Mouse (Mus musculus) heart, embryonic 15.5 days (tissue): ENCODE measurements around the gene Olfr584. TPM values are rescaled to one million over a fixed set of nuclear protein-coding genes. Genes with fewer than 3 reads are reported as not detected.

Experiments
- ATAC-seq: fragments of 200-750 bp; cut with Nextera tagmentation; replicated peaks from 2 replicates; pipeline ENCODE4 v1.8.0; 2017; ENCODE audit warnings: low read depth, moderate TSS enrichment; ENCODE audit not compliant: insufficient number of reproducible peaks, insufficient read depth, low FRiP score
- H3K27ac ChIP-seq: fragments of 300-500 bp; sonication (generic); 2 replicates; pipeline ENCODE4 v1.5.1; 2015; ENCODE audit warnings: mild to moderate bottlenecking, inconsistent platforms
- H3K27me3 ChIP-seq: fragments of 300-500 bp; sonication (generic); 2 replicates; pipeline ENCODE4 v1.6.1; 2015; ENCODE audit warnings: inconsistent platforms
- H3K36me3 ChIP-seq: fragments of 300-500 bp; sonication (generic); 2 replicates; pipeline ENCODE4 v1.6.1; 2015; ENCODE audit warnings: mild to moderate bottlenecking, inconsistent platforms
- H3K4me1 ChIP-seq: fragments of 300-500 bp; sonication (generic); replicated peaks from 2 replicates; pipeline ENCODE4 v1.6.1; 2015; ENCODE audit warnings: inconsistent platforms
- H3K4me2 ChIP-seq: fragments of 300-500 bp; sonication (generic); 2 replicates; pipeline ENCODE4 v1.6.1; 2015; ENCODE audit warnings: inconsistent platforms, mild to moderate bottlenecking, moderate library complexity
- H3K4me3 ChIP-seq: fragments of 300-500 bp; sonication (generic); 2 replicates; pipeline ENCODE4 v1.5.1; 2015; ENCODE audit warnings: mild to moderate bottlenecking, inconsistent platforms
- H3K9ac ChIP-seq: fragments of 300-500 bp; sonication (generic); 2 replicates; pipeline ENCODE4 v1.6.1; 2015; ENCODE audit warnings: mild to moderate bottlenecking, inconsistent platforms
- H3K9me3 ChIP-seq: fragments of 300-500 bp; sonication (generic); replicated peaks from 2 replicates; pipeline ENCODE4 v1.6.1; 2016; ENCODE audit warnings: inconsistent platforms
- WGBS: fragments of 180-500 bp; shearing (Covaris S2); methylation state at CpG from one replicate; pipeline ENCODE4 v1.1.7; 2015; ENCODE audit warnings: mixed read lengths; 5-methylcytosine and 5-hydroxymethylcytosine counted together
- polyA plus RNA-seq: library from polyadenylated mRNA; unstranded; fragments of >200 nt; fragmentation: Nextera tagmentation; extraction: Ambion mirVana; gene quantifications from 2 replicates; pipeline ENCODE4 v1.2.1, GENCODE M21; 2015

Olfr584 gene
- not detected in 2 replicates for polyA plus RNA-seq

DNA sequence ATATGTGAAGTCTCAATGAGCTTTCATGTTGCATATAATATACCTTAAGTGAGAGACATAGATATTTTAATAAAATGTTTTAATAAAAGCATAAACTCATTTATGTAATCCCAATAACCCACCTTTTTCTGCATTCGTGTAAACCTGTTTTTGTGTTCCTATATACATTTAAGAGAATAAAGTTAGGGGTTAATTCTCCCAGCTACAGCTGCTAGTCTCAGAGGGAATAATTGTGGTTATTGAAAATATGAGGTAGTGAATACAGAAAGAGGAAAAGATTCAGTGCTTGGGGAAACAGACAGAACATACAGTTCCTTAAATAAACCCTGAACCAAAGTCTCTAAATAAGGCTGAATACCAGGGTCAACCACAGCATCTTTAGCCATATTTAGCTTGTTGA, at the start of gene Olfr584:
Olfr584 (plus strand) TSS at position 301 of the 400 bp plus-strand sequence.
- no peak within 1 kb of the TSS for H3K4me3 ChIP-seq
- H3K36me3 ChIP-seq, result no peaks in the 10 kb centered on the region
- no peak within 1 kb of the TSS for H3K4me2 ChIP-seq
- ATAC-seq, result no peak
- WGBS, result 71% methylated on average over 1 of the region's 1 CpGs
- no peak within 1 kb of the TSS for H3K27ac ChIP-seq
- H3K9ac ChIP-seq, result no peak within 1 kb of the TSS
- H3K4me1 ChIP-seq, result no peaks in the 10 kb centered on the region
- H3K27me3 ChIP-seq, result no peaks in the 10 kb centered on the region
- no peaks in the 10 kb centered on the region for H3K9me3 ChIP-seq

DNA sequence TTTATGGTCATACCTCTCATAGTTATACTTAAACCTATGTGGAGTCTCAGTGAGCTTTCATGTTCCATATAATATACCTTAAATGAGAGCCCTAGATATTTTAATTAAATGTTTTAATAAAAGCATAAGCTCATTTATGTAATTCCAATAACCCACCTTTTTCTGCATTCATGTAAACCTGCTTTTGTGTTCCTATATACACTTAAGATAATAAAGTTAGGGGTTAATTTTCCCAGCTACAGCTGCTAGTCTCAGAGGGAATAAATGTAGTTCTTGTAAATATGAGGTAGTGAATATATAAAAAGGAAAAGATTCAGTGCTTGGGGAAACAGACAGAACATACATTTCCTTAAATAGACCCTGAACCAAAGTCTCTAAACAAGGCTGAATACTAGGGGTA, 44.0 kb upstream of the Olfr584 start, which contains the start of gene Olfr582:
Olfr582 (plus strand) TSS at position 301 of the 400 bp plus-strand sequence.
- no peaks in the 10 kb centered on the region for H3K4me1 ChIP-seq
- no peak within 1 kb of the TSS for H3K4me2 ChIP-seq
- H3K36me3 ChIP-seq, result no peaks in the 10 kb centered on the region
- no peak within 1 kb of the TSS for H3K9ac ChIP-seq
- no peak for ATAC-seq
- H3K9me3 ChIP-seq, result no peaks in the 10 kb centered on the region
- H3K27ac ChIP-seq, result no peak within 1 kb of the TSS
- no peak within 1 kb of the TSS for H3K4me3 ChIP-seq
- no peaks in the 10 kb centered on the region for H3K27me3 ChIP-seq

GRCm38 (mm10) chr7:103051000-103051399, 30.7 kb upstream of the Olfr584 start, which contains the start of gene Olfr583:
Olfr583 (plus strand) TSS chr7:103051300.
- Histone ChIP-seq H3K9ac (no peak within 1 kb of the TSS), H3K4me2 (no peak within 1 kb of the TSS), H3K4me3 (no peak within 1 kb of the TSS), H3K27me3 (no peaks in the 10 kb centered on the region), H3K4me1 (no peaks in the 10 kb centered on the region), H3K36me3 (no peaks in the 10 kb centered on the region), H3K27ac (no peak within 1 kb of the TSS), H3K9me3 (no peaks in the 10 kb centered on the region)
- 80% methylated on average over 1 of the region's 1 CpGs for WGBS
- ATAC-seq, result no peak

DNA sequence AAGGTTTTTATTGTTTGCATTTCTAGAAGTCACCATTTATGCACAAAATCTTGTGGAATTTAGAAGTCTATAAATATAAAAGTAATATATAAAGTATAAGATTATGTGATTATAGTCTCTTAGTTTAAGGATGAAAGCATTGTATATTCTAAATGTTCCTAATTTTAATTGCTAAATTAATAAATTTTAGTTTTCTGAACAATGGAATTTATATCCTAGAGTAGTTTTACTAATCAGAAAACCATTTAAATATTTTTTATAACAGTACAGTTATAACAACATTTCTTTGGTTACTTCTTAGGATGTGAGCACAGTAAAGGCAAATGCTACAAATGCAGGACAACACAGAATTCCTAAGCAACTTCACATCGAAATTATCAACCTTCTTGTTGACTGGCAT, 15.7 kb downstream of the Olfr584 start, which contains the start of gene Olfr585:
Olfr585 (plus strand) TSS at position 301 of the 400 bp plus-strand sequence.
- H3K9ac ChIP-seq, result no peak within 1 kb of the TSS
- no peak within 1 kb of the TSS for H3K27ac ChIP-seq
- no peak within 1 kb of the TSS for H3K4me3 ChIP-seq
- H3K36me3 ChIP-seq, result no peaks in the 10 kb centered on the region
- ATAC-seq, result no peak
- 75% methylated on average over 1 of the region's 1 CpGs for WGBS
- no peaks in the 10 kb centered on the region for H3K4me1 ChIP-seq
- H3K4me2 ChIP-seq, result no peak within 1 kb of the TSS
- H3K27me3 ChIP-seq, result no peaks in the 10 kb centered on the region
- no peaks in the 10 kb centered on the region for H3K9me3 ChIP-seq

DNA sequence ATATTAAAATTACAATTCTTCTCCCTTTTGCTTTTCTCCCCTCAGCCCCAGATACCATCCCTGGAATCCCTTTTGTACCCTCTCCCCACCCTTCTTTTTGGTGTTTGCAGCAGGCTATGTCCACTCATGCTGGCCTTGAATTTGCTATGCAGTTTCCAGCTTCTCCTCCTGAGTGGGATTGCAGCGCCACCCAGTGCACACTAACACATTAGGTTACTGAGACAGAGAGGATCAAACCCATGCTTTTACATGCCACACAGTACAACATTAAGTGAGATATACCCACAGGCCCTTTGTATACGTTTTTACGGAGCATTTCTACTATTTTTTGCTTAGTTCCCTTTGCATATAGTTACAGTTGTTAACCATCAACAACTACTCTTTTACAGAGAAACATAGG, 37.7 kb downstream of the Olfr584 start:
- H3K4me2 ChIP-seq, result no peak overlapping the region
- H3K4me3 ChIP-seq, result no peak overlapping the region
- H3K27me3 ChIP-seq, result no peaks in the 10 kb centered on the region
- no peak overlapping the region for H3K9ac ChIP-seq
- no peaks in the 10 kb centered on the region for H3K4me1 ChIP-seq
- no peak overlapping the region for H3K27ac ChIP-seq
- no peaks in the 10 kb centered on the region for H3K36me3 ChIP-seq
- H3K9me3 ChIP-seq, result no peaks in the 10 kb centered on the region
- 46% methylated on average over 3 of the region's 3 CpGs for WGBS
- no peak for ATAC-seq

- 90% methylated on average over 3 of the region's 3 CpGs for WGBS
- Histone ChIP-seq H3K9ac (no peak within 1 kb of the TSS), H3K4me1 (no peaks in the 10 kb centered on the region), H3K36me3 (no peaks in the 10 kb centered on the region), H3K9me3 (no peaks in the 10 kb centered on the region), H3K4me2 (no peak within 1 kb of the TSS), H3K27me3 (no peaks in the 10 kb centered on the region), H3K27ac (no peak within 1 kb of the TSS), H3K4me3 (no peak within 1 kb of the TSS)
- no peak for ATAC-seq
Observed at GRCm38 (mm10) chr7:103125538-103125937, 43.9 kb downstream of the Olfr584 start, which contains the start of gene Olfr586. Olfr586 (minus strand) TSS chr7:103125638.

Other genes with a start within 250 kb of the Olfr584 start
- not detected in 2 replicates for gene Olfr566, start 223.1 kb upstream of the Olfr584 start, polyA plus RNA-seq
- gene Olfr568, start 204.8 kb upstream of the Olfr584 start, polyA plus RNA-seq, result not detected in 2 replicates
- not detected in 2 replicates for gene Olfr569, start 191.0 kb upstream of the Olfr584 start, polyA plus RNA-seq
- not detected in 2 replicates for gene Olfr570, start 187.3 kb upstream of the Olfr584 start, polyA plus RNA-seq
- not detected in 2 replicates for gene Olfr571, start 164.3 kb upstream of the Olfr584 start, polyA plus RNA-seq
- not detected in 2 replicates for gene Olfr572, start 157.5 kb upstream of the Olfr584 start, polyA plus RNA-seq
- gene Olfr573-ps1, start 139.3 kb upstream of the Olfr584 start, polyA plus RNA-seq, result not detected in 2 replicates
- gene Olfr574, start 133.4 kb upstream of the Olfr584 start, polyA plus RNA-seq, result not detected in 2 replicates
- gene Olfr575, start 123.1 kb upstream of the Olfr584 start, polyA plus RNA-seq, result not detected in 2 replicates
- gene Olfr576, start 119.2 kb upstream of the Olfr584 start, polyA plus RNA-seq, result not detected in 2 replicates
- not detected in 2 replicates for gene Olfr577, start 105.9 kb upstream of the Olfr584 start, polyA plus RNA-seq
- gene Olfr578, start 92.6 kb upstream of the Olfr584 start, polyA plus RNA-seq, result not detected in 2 replicates
- gene Olfr582, start 43.9 kb upstream of the Olfr584 start, polyA plus RNA-seq, result not detected in 2 replicates
- gene Olfr583, start 30.6 kb upstream of the Olfr584 start, polyA plus RNA-seq, result not detected in 2 replicates
- not detected in 2 replicates for gene Olfr585, start 15.8 kb downstream of the Olfr584 start, polyA plus RNA-seq
- not detected in 2 replicates for gene Olfr586, start 43.8 kb downstream of the Olfr584 start, polyA plus RNA-seq
- not detected in 2 replicates for gene Olfr588-ps1, start 59.0 kb downstream of the Olfr584 start, polyA plus RNA-seq
- gene Olfr589, start 74.5 kb downstream of the Olfr584 start, polyA plus RNA-seq, result not detected in 2 replicates
- not detected in 2 replicates for gene Olfr591, start 96.5 kb downstream of the Olfr584 start, polyA plus RNA-seq
- gene Olfr592, start 102.9 kb downstream of the Olfr584 start, polyA plus RNA-seq, result not detected in 2 replicates
- gene Olfr593, start 130.0 kb downstream of the Olfr584 start, polyA plus RNA-seq, result not detected in 2 replicates
- not detected in 2 replicates for gene Olfr594, start 135.1 kb downstream of the Olfr584 start, polyA plus RNA-seq
- gene Usp17ld, start 170.6 kb downstream of the Olfr584 start, polyA plus RNA-seq, result not detected in 2 replicates
- gene Olfr596, start 223.8 kb downstream of the Olfr584 start, polyA plus RNA-seq, result not detected in 2 replicates
- gene Olfr597, start 234.4 kb downstream of the Olfr584 start, polyA plus RNA-seq, result not detected in 2 replicates
- gene Olfr598, start 241.7 kb downstream of the Olfr584 start, polyA plus RNA-seq, result not detected in 2 replicates